Mouse (Mus musculus) limb, embryonic 15.5 days (tissue): Measurements from ENCODE around the gene Ambra1. TPM values are rescaled to one million over a fixed set of nuclear protein-coding genes. Genes with fewer than 3 reads are reported as not detected.
A peak's percentile ranks its signal among the peaks of the same experiment; 100 is the strongest.

Experiments used
- ATAC-seq: fragments of 200-750 bp; cut with Nextera tagmentation; 2 replicates; pipeline ENCODE4 v1.8.0; 2017; ENCODE audit warnings: low read depth, moderate TSS enrichment; ENCODE audit not compliant: insufficient number of reproducible peaks, low FRiP score, low TSS enrichment
- H3K27ac ChIP-seq: fragments of 300-500 bp; sonication (generic); 2 replicates; pipeline ENCODE4 v1.5.1; 2015; ENCODE audit warnings: moderate library complexity, mild to moderate bottlenecking, inconsistent platforms
- H3K27me3 ChIP-seq: fragments of 300-500 bp; sonication (generic); 2 replicates; pipeline ENCODE4 v1.6.1; 2015; ENCODE audit warnings: inconsistent platforms
- H3K36me3 ChIP-seq: fragments of 300-500 bp; sonication (generic); 2 replicates; pipeline ENCODE4 v1.6.1; 2015; ENCODE audit warnings: inconsistent platforms
- H3K4me1 ChIP-seq: fragments of 300-500 bp; sonication (generic); 2 replicates; pipeline ENCODE4 v1.6.1; 2015; ENCODE audit warnings: inconsistent platforms
- H3K4me2 ChIP-seq: fragments of 300-500 bp; sonication (generic); 2 replicates; pipeline ENCODE4 v1.6.1; 2015; ENCODE audit warnings: mild to moderate bottlenecking, inconsistent platforms
- H3K4me3 ChIP-seq: fragments of 300-500 bp; sonication (generic); 2 replicates; pipeline ENCODE4 v1.5.1; 2015; ENCODE audit warnings: mild to moderate bottlenecking, inconsistent platforms
- H3K9ac ChIP-seq: fragments of 300-500 bp; sonication (generic); 2 replicates; pipeline ENCODE4 v1.6.1; 2015; ENCODE audit warnings: inconsistent platforms
- H3K9me3 ChIP-seq: fragments of 300-500 bp; sonication (generic); 2 replicates; pipeline ENCODE4 v1.6.1; 2016; ENCODE audit warnings: inconsistent platforms
- WGBS: fragments of 180-500 bp; shearing (Covaris S2); methylation state at CpG from one replicate; pipeline ENCODE4 v1.1.7; 2015; 5-methylcytosine and 5-hydroxymethylcytosine counted together
- polyA plus RNA-seq: library from polyadenylated mRNA; unstranded; fragments of >200 nt; fragmentation: Nextera tagmentation; extraction: Ambion mirVana; gene quantifications from 2 replicates; pipeline ENCODE4 v1.2.1, GENCODE M21; 2015

The Ambra1 gene
- polyA plus RNA-seq, 1 experiment from 2014 or later, result 17.1 TPM

DNA sequence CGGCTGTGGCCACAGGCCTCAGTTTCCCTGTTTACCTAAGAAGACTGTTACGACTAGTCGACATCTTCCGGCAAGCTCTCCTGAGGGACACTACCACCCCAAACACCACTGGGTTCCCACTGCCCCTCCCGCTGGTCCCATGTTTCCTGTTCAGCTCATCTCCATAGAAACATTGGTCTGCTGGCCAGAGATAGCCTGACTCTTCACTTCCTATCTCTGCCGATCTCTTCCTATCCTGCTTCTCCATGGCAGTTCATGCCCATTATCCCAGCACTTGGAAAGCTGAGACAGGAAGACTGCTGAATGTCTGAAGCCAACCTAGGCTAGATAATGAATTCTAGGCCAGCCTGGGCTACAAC is 218.2 kb downstream of the Ambra1 start:
- Histone ChIP-seq H3K36me3 (no peaks in the 10 kb centered on the region; the same call in 1 of the 2 replicates), H3K9ac (no peak overlapping the region), H3K9me3 (no peaks in the 10 kb centered on the region), H3K27me3 (no peaks in the 10 kb centered on the region), H3K4me2 (no peak overlapping the region), H3K4me3 (no peak overlapping the region), H3K4me1 (peaks cover 57% of the 10 kb centered on the region), H3K27ac (peak overlapping the region; percentile 33; the same call in 1 of the 2 replicates)
- WGBS, result 73% methylated on average over 6 of the region's 6 CpGs
- no peak for ATAC-seq

GRCm38 (mm10) chr2:91948792-91949241 is 218.9 kb downstream of the Ambra1 start:
- Histone ChIP-seq H3K4me1 (peaks cover 60% of the 10 kb centered on the region), H3K27me3 (no peaks in the 10 kb centered on the region), H3K36me3 (no peaks in the 10 kb centered on the region; the same call in 1 of the 2 replicates), H3K9ac (no peak overlapping the region), H3K27ac (no peak overlapping the region), H3K4me2 (no peak overlapping the region), H3K4me3 (no peak overlapping the region), H3K9me3 (no peaks in the 10 kb centered on the region)
- WGBS, result 52% methylated on average over 3 of the region's 3 CpGs
- ATAC-seq, result no peak

- H3K9me3 ChIP-seq, result no peaks in the 10 kb centered on the region
- 59% methylated on average over 17 of the region's 17 CpGs for WGBS
- H3K9ac ChIP-seq, result no peak overlapping the region
- peaks cover 58% of the 10 kb centered on the region for H3K4me1 ChIP-seq
- peak overlapping the region; percentile 69 for H3K27ac ChIP-seq
- H3K36me3 ChIP-seq, result no peaks in the 10 kb centered on the region; the same call in 1 of the 2 replicates
- H3K4me3 ChIP-seq, result peak overlapping the region; percentile 16
- peak; percentile 30; the same call in 1 of the 2 replicates for ATAC-seq
- H3K4me2 ChIP-seq, result peak overlapping the region; percentile 31
- no peaks in the 10 kb centered on the region for H3K27me3 ChIP-seq
Observed at GRCm38 (mm10) chr2:91949411-91950274, 219.7 kb downstream of the Ambra1 start.

- Histone ChIP-seq H3K27me3 (no peaks in the 10 kb centered on the region), H3K4me1 (peaks cover 56% of the 10 kb centered on the region), H3K4me2 (peak overlapping the region; percentile 31), H3K27ac (peak overlapping the region; percentile 69), H3K9ac (no peak overlapping the region), H3K9me3 (no peaks in the 10 kb centered on the region), H3K4me3 (peak overlapping the region; percentile 16), H3K36me3 (no peaks in the 10 kb centered on the region; the same call in 1 of the 2 replicates)
- peak; percentile 27; the same call in 1 of the 2 replicates for ATAC-seq
- 13% methylated on average over 15 of the region's 15 CpGs for WGBS
Observed at GRCm38 (mm10) chr2:91950275-91951085, 220.5 kb downstream of the Ambra1 start.

GRCm38 (mm10) chr2:91953825-91954224 is 223.9 kb downstream of the Ambra1 start:
- no peak for ATAC-seq
- no peaks in the 10 kb centered on the region for H3K27me3 ChIP-seq
- 24% methylated on average over 5 of the region's 5 CpGs for WGBS
- H3K4me3 ChIP-seq, result no peak overlapping the region
- no peak overlapping the region for H3K9ac ChIP-seq
- H3K27ac ChIP-seq, result no peak overlapping the region
- peaks cover 55% of the 10 kb centered on the region for H3K4me1 ChIP-seq
- no peak overlapping the region for H3K4me2 ChIP-seq
- no peaks in the 10 kb centered on the region for H3K9me3 ChIP-seq
- no peaks in the 10 kb centered on the region for H3K36me3 ChIP-seq

DNA sequence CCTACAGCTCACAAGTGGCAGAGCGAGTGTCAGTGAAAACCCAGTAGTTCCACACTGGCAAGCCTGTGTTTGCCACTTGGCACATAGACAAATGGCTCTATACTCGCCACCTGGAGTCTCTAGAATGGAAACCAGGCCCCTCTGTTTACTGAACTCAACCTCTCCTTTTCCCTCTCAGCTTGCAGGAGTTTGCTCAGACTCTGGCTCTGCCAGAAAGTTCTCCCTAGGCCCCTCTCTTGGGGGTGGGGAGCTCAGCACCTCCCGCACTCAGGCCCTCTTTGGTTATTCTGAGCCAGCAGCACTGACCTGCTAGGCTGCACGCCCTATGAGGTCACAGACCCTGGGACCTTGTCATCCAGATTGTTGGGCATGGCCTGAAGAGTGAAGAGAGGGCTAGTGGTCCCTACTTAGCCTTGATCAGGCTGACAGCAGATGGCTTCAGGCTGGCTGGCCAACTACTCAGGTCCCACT is 225.2 kb downstream of the Ambra1 start:
- peaks cover 50% of the 10 kb centered on the region for H3K4me1 ChIP-seq
- no peak overlapping the region for H3K9ac ChIP-seq
- no peak overlapping the region for H3K4me3 ChIP-seq
- no peaks in the 10 kb centered on the region for H3K27me3 ChIP-seq
- no peak overlapping the region for H3K4me2 ChIP-seq
- ATAC-seq, result no peak
- no peak overlapping the region for H3K27ac ChIP-seq
- no peaks in the 10 kb centered on the region for H3K9me3 ChIP-seq
- H3K36me3 ChIP-seq, result no peaks in the 10 kb centered on the region
- WGBS, result 82% methylated on average over 4 of the region's 4 CpGs

DNA sequence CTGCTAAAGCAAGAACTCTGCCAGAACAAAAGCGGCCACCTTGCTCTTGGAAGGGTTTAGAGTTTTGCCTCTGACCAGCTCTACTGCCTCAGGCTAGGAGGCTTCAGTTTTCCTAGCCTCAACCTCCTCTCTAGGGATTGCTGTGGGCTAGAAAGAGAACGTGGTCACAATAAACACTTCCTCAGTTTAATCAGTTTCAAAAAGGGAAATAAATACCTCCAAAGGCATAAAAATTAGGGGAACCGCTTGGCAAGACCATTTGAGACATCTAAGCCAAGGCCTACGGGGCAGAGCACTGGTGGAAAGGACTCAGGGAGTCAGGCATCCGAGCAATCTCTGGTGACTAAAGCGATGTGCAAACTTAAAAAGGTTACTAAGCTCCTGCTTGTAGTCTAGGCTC is 225.9 kb downstream of the Ambra1 start:
- Histone ChIP-seq H3K4me3 (no peak overlapping the region), H3K4me2 (no peak overlapping the region), H3K27ac (no peak overlapping the region), H3K9ac (no peak overlapping the region), H3K9me3 (no peaks in the 10 kb centered on the region), H3K27me3 (no peaks in the 10 kb centered on the region), H3K4me1 (peaks cover 47% of the 10 kb centered on the region), H3K36me3 (no peaks in the 10 kb centered on the region)
- 72% methylated on average over 6 of the region's 6 CpGs for WGBS
- ATAC-seq, result no peak

DNA sequence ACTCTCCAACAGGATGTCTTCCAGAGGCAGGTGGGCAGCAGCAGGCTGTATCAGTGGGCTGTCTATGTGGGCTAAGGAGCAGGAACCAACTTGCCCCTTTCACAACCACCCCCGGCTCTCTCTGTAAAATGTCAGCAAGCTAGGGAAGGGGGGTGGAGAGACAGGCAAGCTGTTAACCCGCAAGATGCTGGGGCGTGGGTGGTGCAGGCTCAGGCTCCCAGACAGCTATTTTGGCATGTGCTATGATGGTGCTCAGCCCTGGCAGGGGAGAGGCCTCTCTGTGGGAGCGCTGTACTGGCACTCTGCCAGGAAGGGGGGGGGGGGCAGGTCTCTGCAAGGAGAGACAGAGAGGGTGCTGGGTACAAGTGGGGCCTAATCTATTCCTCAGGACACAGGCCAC is 227.2 kb downstream of the Ambra1 start:
- Histone ChIP-seq H3K36me3 (no peaks in the 10 kb centered on the region), H3K27ac (peak overlapping the region; percentile 54; the same call in 1 of the 2 replicates), H3K9ac (no peak overlapping the region), H3K4me3 (no peak overlapping the region), H3K27me3 (no peaks in the 10 kb centered on the region), H3K9me3 (no peaks in the 10 kb centered on the region), H3K4me1 (peaks cover 58% of the 10 kb centered on the region), H3K4me2 (no peak overlapping the region)
- peak; percentile 42; the same call in 1 of the 2 replicates for ATAC-seq
- WGBS, result 16% methylated on average over 4 of the region's 4 CpGs

DNA sequence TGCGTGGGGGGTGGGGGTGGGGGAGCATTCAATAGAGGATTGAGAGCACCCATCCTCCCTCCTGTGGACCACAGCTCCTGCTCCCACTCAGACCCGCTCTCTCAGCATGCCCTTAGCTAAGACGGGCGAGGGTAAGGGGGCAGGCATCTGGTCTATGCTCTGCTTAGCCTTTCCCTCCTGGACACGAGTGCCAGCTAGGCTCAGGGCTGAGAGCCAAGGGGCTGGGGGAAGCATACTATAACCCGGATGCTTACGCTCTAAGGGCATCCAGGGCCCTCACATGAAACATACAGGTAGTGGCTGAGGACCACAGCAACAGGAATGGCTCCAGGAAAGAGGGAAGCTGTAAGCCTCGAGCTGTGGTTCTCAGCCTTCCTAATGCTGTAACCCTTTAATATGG is 228.1 kb downstream of the Ambra1 start:
- Histone ChIP-seq H3K9ac (no peak overlapping the region), H3K27me3 (no peaks in the 10 kb centered on the region), H3K36me3 (no peaks in the 10 kb centered on the region), H3K4me2 (no peak overlapping the region), H3K27ac (no peak overlapping the region), H3K4me1 (peaks cover 68% of the 10 kb centered on the region), H3K9me3 (no peaks in the 10 kb centered on the region), H3K4me3 (no peak overlapping the region)
- no peak for ATAC-seq
- WGBS, result 73% methylated on average over 8 of the region's 8 CpGs

DNA sequence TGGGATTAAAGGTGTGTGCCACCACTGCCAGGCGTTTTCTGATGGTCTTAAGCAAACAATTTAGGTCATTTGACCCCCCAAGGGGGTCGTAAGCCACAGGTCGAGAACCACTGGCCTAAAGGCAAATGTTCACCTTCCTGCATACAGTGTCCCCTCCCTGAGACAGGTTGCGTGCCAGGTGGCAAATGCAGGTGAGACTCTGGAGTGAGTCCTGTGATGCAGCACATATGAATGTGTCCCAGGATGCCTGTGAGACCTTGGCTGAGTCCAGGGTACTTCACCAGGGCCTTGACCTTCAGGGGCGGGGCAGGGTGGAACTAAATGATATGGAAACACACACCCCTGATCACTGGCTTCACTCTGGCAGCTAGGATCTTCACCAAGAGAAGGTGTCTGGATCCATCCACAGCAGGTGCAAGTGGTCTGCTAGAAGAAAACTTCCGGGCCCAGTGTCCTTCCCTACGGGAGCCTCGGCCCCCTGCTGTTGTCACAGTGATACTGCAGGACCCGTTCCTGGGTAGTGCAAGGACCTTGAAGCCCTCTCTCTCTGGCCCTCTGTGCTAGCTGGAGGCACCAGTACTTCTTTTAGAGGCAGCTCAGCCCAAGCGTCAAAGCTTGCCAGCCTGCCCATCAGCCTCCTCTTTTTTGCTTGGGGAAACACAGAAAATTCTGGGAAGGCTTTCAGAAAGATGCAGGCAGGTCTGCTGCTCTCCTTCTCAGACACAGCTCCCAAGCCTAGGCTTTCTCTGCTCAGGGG is 228.9 kb downstream of the Ambra1 start:
- Histone ChIP-seq H3K4me1 (peaks cover 67% of the 10 kb centered on the region), H3K27me3 (no peaks in the 10 kb centered on the region), H3K9ac (no peak overlapping the region), H3K36me3 (no peaks in the 10 kb centered on the region), H3K27ac (no peak overlapping the region), H3K4me2 (no peak overlapping the region), H3K9me3 (no peaks in the 10 kb centered on the region), H3K4me3 (no peak overlapping the region)
- 44% methylated on average over 10 of the region's 10 CpGs for WGBS
- no peak for ATAC-seq
